ENCODE assay signal across 17 mouse cellular contexts in the genomic region with DNA sequence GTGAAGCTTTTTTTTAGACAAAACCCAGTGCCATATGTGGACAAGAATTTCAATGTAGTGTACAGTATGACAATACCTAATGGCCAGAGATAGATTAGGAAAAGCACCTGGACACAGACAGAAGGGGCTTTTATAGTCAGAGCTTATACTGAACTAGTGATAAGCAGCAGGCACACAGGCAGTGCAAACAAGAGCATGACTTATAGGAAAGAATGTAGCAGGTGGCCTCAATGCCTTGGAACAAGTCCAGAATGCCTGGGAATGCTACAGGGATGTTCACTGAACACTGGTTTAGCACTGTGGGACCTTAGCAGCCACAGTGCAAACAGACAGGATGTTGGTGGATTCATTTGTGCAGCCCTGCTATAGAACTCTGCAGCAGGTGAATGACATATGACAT. TPM values are rescaled to one million over a fixed set of nuclear protein-coding genes. Genes with fewer than 3 reads are reported as not detected.
DNase-seq lines count a peak whose midpoint lies in the region; ATAC-seq and TF ChIP-seq lines count a peak whose summit lies in the region.
"Had no signal": no experiment of that assay in that cellular context is flagged by ENCODE, and none has a peak within 500 bp of the region (broad histone marks: within the 10 kb centered on the region; RNA-seq: fewer than 3 reads in every experiment).

No protein-coding gene starts in this region.

- no peak overlapping the region for H3K4me3 ChIP-seq in heart, embryonic 12.5 days
- no peak overlapping the region for H3K4me3 ChIP-seq in hindbrain, postnatal 0 days (ENCODE audit: low read length)
- no peak overlapping the region for H3K4me3 ChIP-seq in hindbrain, embryonic 11.5 days (ENCODE audit: low read depth, low read length)
- no peak overlapping the region for H3K4me3 ChIP-seq in intestine, embryonic 16.5 days (ENCODE audit: low read length)
- H3K4me3 ChIP-seq: embryonic facial prominence, embryonic 15.5 days; hindbrain, embryonic 10.5 days; limb, embryonic 12.5 days; midbrain, embryonic 12.5 days; neural tube, embryonic 12.5 days had no signal

- no peaks in the 10 kb centered on the region for H3K27me3 ChIP-seq in heart, embryonic 12.5 days (replicated peaks)
- no peaks in the 10 kb centered on the region for H3K27me3 ChIP-seq in hindbrain, postnatal 0 days (ENCODE audit: insufficient read depth, low read length)
- no peaks in the 10 kb centered on the region for H3K27me3 ChIP-seq in hindbrain, embryonic 11.5 days (ENCODE audit: control insufficient read depth, insufficient read depth, low read length)
- no peaks in the 10 kb centered on the region for H3K27me3 ChIP-seq in intestine, embryonic 16.5 days (replicated peaks; ENCODE audit: control insufficient read depth, insufficient read depth, low read length)
- H3K27me3 ChIP-seq: embryonic facial prominence, embryonic 15.5 days; limb, embryonic 12.5 days; midbrain, embryonic 12.5 days; neural tube, embryonic 12.5 days had no signal

- no peak overlapping the region for H3K4me2 ChIP-seq in heart, embryonic 12.5 days
- H3K4me2 ChIP-seq in hindbrain, postnatal 0 days (ENCODE audit: low read depth, low read length), result no peak overlapping the region
- H3K4me2 ChIP-seq in hindbrain, embryonic 11.5 days (replicated peaks; ENCODE audit: low read depth, low read length), result no peak overlapping the region
- H3K4me2 ChIP-seq in intestine, embryonic 16.5 days (ENCODE audit: low read depth, low read length), result no peak overlapping the region
- H3K4me2 ChIP-seq: embryonic facial prominence, embryonic 15.5 days; limb, embryonic 12.5 days; midbrain, embryonic 12.5 days; neural tube, embryonic 12.5 days had no signal

- H3K9me3 ChIP-seq in heart, embryonic 12.5 days (replicated peaks), result no peaks in the 10 kb centered on the region
- no peaks in the 10 kb centered on the region for H3K9me3 ChIP-seq in hindbrain, postnatal 0 days (ENCODE audit: low read length)
- no peaks in the 10 kb centered on the region for H3K9me3 ChIP-seq in hindbrain, embryonic 11.5 days (ENCODE audit: control insufficient read depth, low read length)
- H3K9me3 ChIP-seq in intestine, embryonic 16.5 days (ENCODE audit: control insufficient read depth, low read length), result no peaks in the 10 kb centered on the region
- H3K9me3 ChIP-seq: embryonic facial prominence, embryonic 15.5 days; hindbrain, embryonic 10.5 days; limb, embryonic 12.5 days; midbrain, embryonic 12.5 days; neural tube, embryonic 12.5 days had no signal

- peak overlapping the region; percentile 67; the same call in 1 of the 2 replicates for H3K27ac ChIP-seq in heart, embryonic 12.5 days (ENCODE audit: poor library complexity, severe bottlenecking)
- H3K27ac ChIP-seq in hindbrain, postnatal 0 days, result no peak overlapping the region
- no peak overlapping the region for H3K27ac ChIP-seq in hindbrain, embryonic 11.5 days (ENCODE audit: low read depth, low read length)
- no peak overlapping the region for H3K27ac ChIP-seq in intestine, embryonic 16.5 days (ENCODE audit: low read length)
- H3K27ac ChIP-seq: embryonic facial prominence, embryonic 15.5 days; hindbrain, embryonic 10.5 days; limb, embryonic 12.5 days; liver, embryonic 14.5 days; midbrain, embryonic 12.5 days; neural tube, embryonic 12.5 days had no signal

- peaks cover 8% of the 10 kb centered on the region; the same call in 1 of the 2 replicates for H3K4me1 ChIP-seq in heart, embryonic 12.5 days (replicated peaks)
- no peaks in the 10 kb centered on the region for H3K4me1 ChIP-seq in hindbrain, postnatal 0 days (ENCODE audit: insufficient read depth, low read length)
- no peaks in the 10 kb centered on the region for H3K4me1 ChIP-seq in hindbrain, embryonic 11.5 days (replicated peaks; ENCODE audit: control insufficient read depth, insufficient read depth, low read length)
- H3K4me1 ChIP-seq in intestine, embryonic 16.5 days (ENCODE audit: control insufficient read depth, insufficient read depth, low read length), result no peaks in the 10 kb centered on the region
- H3K4me1 ChIP-seq: embryonic facial prominence, embryonic 15.5 days; hindbrain, embryonic 10.5 days; limb, embryonic 12.5 days; midbrain, embryonic 12.5 days; neural tube, embryonic 12.5 days had no signal

- peaks cover 84% of the 10 kb centered on the region for H3K36me3 ChIP-seq in heart, embryonic 12.5 days
- peaks cover 59% of the 10 kb centered on the region for H3K36me3 ChIP-seq in hindbrain, postnatal 0 days (ENCODE audit: insufficient read depth, low read length)
- H3K36me3 ChIP-seq in hindbrain, embryonic 11.5 days (ENCODE audit: control insufficient read depth, insufficient read depth, low read length), result peaks cover 18% of the 10 kb centered on the region
- peaks cover 29% of the 10 kb centered on the region for H3K36me3 ChIP-seq in intestine, embryonic 16.5 days (ENCODE audit: control insufficient read depth, insufficient read depth, low read length)

- ATAC-seq in heart, embryonic 12.5 days (ENCODE audit: insufficient number of reproducible peaks, low FRiP score), result no peak; the same call in 1 of the 2 replicates
- ATAC-seq in hindbrain, postnatal 0 days, result no peak
- ATAC-seq in hindbrain, embryonic 11.5 days (ENCODE audit: low FRiP score), result no peak
- peak; percentile 33; the same call in 1 of the 2 replicates for ATAC-seq in intestine, embryonic 16.5 days

- intact Hi-C loops in heart, postnatal 25 days (cut with DNase I), result no loop called here

- no peak for TF ChIP-seq CTCF in hindbrain, postnatal 0 days (IDR thresholded peaks at IDR 0.05; ENCODE audit: low read depth)

- H3K9ac ChIP-seq in heart, embryonic 12.5 days, result no peak overlapping the region
- H3K9ac ChIP-seq in hindbrain, postnatal 0 days (replicated peaks; ENCODE audit: low read length), result no peak overlapping the region
- no peak overlapping the region for H3K9ac ChIP-seq in hindbrain, embryonic 11.5 days (ENCODE audit: low read depth, low read length)
- H3K9ac ChIP-seq in intestine, embryonic 16.5 days (ENCODE audit: low read depth, low read length), result no peak overlapping the region
- H3K9ac ChIP-seq: embryonic facial prominence, embryonic 15.5 days; limb, embryonic 12.5 days; liver, embryonic 14.5 days; midbrain, embryonic 12.5 days; neural tube, embryonic 12.5 days had no signal

- DNase-seq in heart, postnatal 25 days (ENCODE audit: low spot score), result no peak
- DNase-seq in hindbrain, postnatal 0 days (ENCODE audit: low spot score), result peak; percentile 21
- no peak for DNase-seq in hindbrain, embryonic 11.5 days (ENCODE audit: low spot score)
- peak; percentile 18 for DNase-seq in brain, adult 2 months (ENCODE audit: low read depth, low spot score)
- DNase-seq in ovary, postnatal 10 days (ENCODE audit: low spot score), result no peak
- DNase-seq: adrenal gland, postnatal 10 days; kidney, postnatal 36 days; thymus, adult 18-20 months; thymus, postnatal 4 days had no signal

RNA-seq across cellular contexts. Expression of a gene that starts 22.0 kb away (rescaled TPM):
- polyA plus RNA-seq in heart, embryonic 12.5 days (2016; fragmentation: Nextera tagmentation; extraction: Ambion mirVana), result 36.9 and 39.1 TPM in 2 replicates
- total RNA-seq in heart, postnatal 25 days (2021), result 10 to 100 TPM; 27.2 to 28.7 TPM
- total RNA-seq in hindbrain, postnatal 0 days (2014; rRNA removed), result 18.7 and 19.0 TPM in 2 replicates
- polyA plus RNA-seq in hindbrain, postnatal 0 days (2015; fragmentation: Nextera tagmentation; extraction: Ambion mirVana), result 24.6 and 26.1 TPM in 2 replicates
- 44.3 and 46.1 TPM in 2 replicates for polyA plus RNA-seq in hindbrain, embryonic 11.5 days (2014; fragmentation: Nextera tagmentation; extraction: Ambion mirVana)
- 28.9 and 29.7 TPM in 2 replicates for polyA plus RNA-seq in intestine, embryonic 16.5 days (2015; fragmentation: Nextera tagmentation; extraction: Ambion mirVana)

RNA-seq across cellular contexts. Expression of a gene that starts 26.4 kb away (rescaled TPM):
- 46.6 and 49.4 TPM in 2 replicates for polyA plus RNA-seq in heart, embryonic 12.5 days (2016; fragmentation: Nextera tagmentation; extraction: Ambion mirVana)
- 10 to 100 TPM; 24.4 to 27.5 TPM for total RNA-seq in heart, postnatal 25 days (2021)
- 28.7 and 39.4 TPM in 2 replicates for total RNA-seq in hindbrain, postnatal 0 days (2014; rRNA removed)
- polyA plus RNA-seq in hindbrain, postnatal 0 days (2015; fragmentation: Nextera tagmentation; extraction: Ambion mirVana), result 38.5 and 41.2 TPM in 2 replicates
- 77.4 and 81.2 TPM in 2 replicates for polyA plus RNA-seq in hindbrain, embryonic 11.5 days (2014; fragmentation: Nextera tagmentation; extraction: Ambion mirVana)
- 35.3 and 40.2 TPM in 2 replicates for polyA plus RNA-seq in intestine, embryonic 16.5 days (2015; fragmentation: Nextera tagmentation; extraction: Ambion mirVana)

Comparison
In these comparisons a context has a peak if more than half of its experiments do, and no peak if none do; other contexts are left out.
1. DNase-seq: peak in hindbrain, postnatal 0 days (single experiment) and brain, adult 2 months (single experiment); none in heart, postnatal 25 days (single experiment), hindbrain, embryonic 11.5 days (single experiment) and ovary, postnatal 10 days (single experiment).